Mouse (Mus musculus): ENCODE measurements around the gene Tln1. TPM values are rescaled to one million over a fixed set of nuclear protein-coding genes. Genes with fewer than 3 reads are reported as not detected.
"Not testable (repeated sequence)": the region's sequence is repeated elsewhere in the genome, so short reads cannot be mapped to it uniquely, and the experiment has no call there.

The Tln1 gene
- 66.2 and 69.2 TPM in 2 replicates for polyA plus RNA-seq (2015; fragmentation: Nextera tagmentation; extraction: Ambion mirVana)

DNA sequence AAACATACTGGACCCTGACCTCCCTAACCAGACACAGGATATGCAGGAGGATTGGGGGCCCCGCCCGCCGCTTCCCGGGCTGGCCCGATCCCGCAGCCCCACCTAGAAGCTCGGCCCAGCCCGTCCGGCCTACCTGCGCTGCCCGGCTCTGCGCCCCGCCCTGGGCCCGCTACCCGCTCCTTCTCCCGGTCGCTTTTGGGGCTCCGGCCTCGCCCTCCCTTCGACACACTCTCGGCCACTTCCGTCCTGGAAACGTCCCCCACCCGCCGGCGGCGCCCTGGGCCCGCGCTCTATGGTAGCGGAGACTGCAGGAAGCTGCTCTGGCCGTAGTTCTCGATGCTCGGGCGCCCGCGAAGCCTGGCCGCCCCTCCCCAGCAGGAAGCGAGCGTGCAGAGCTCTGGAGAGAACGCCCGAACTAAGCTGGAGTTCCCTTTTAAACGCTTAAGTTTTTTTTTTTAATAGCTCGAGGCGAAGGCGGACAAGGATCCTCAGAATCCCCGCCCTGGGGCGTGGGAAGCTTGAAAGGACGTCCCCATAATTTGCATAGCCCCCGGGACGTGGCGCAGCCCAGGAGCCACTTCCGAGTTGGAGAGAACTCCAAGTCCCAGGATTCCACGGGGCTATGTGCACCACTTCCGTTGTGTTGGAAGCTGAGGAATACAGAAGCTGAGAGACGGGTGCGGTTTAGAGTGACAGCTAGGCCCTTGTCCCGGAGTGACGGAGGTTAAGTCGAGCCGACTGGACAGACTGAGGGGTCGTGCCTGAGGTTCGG is at the start of gene Tln1, which contains the start of gene Creb3:
Gene Tln1, minus strand, starts transcription at position 695 of the 772 bp plus-strand sequence.
Gene Creb3, plus strand, starts transcription at position 336 of the 772 bp plus-strand sequence.
- Histone ChIP-seq H3K9ac (peak within 1 kb of the TSS; percentile 93), H3K4me2 (peak within 1 kb of the TSS; percentile 87), H3K27ac (replicated peaks) (peak within 1 kb of the TSS; percentile 98), H3K27me3 (no peaks in the 10 kb centered on the region), H3K9me3 (no peaks in the 10 kb centered on the region), H3K4me1 (replicated peaks) (peaks cover 49% of the 10 kb centered on the region), H3K4me3 (peak within 1 kb of the TSS; percentile 88), H3K36me3 (peaks cover 32% of the 10 kb centered on the region)
- peak; percentile 96 for ATAC-seq (ENCODE audit: low FRiP score, low read depth)
- WGBS = under 1% methylated on average over 61 of the region's 62 CpGs

DNA sequence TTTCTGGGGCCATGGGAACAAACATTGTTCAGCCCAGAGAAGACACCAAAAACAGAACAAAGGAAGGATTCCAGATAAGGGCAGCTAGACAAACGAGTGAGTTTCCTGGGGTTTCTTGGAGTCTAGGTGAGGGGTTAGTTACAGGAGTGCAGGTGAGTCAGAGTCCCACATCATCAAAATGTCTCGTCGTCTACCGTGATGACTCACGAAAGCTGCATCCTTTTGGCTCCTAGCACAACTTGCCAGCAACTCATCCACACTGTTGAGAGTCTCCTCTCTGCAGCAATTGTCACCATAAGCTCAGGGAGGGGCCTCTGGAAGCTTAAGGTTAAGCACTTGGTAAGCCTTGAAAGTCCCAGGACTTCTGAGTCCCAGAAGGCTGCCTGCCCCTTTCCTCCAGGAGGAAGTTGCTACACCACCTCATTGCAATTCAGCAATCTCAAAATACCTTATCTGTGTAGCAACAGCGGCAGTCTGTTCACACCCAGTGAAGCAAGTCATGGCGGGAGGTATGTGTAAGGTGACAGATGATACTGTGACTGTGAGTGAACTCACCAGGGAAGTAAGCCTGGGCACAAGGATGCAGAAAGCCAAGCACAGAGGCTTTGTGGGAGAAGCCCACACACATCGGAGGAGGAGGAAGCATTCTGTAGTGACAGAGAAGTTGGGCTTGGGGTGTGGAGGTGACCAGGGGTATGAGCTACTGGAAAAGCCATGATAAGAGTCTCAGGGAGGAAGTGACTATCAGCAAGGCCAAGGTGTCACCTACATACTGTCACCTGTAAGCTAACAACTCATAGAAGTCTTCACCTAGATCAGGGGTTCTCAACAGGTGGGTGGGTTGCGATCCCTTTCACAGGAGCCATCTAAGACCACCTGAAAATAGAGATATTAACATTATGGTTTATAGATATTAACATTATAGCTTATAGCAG is 42.5 kb upstream of the Tln1 start:
- Histone ChIP-seq H3K27ac (replicated peaks) (no peak overlapping the region), H3K4me3 (no peak overlapping the region), H3K36me3 (no peaks in the 10 kb centered on the region), H3K27me3 (no peaks in the 10 kb centered on the region), H3K4me1 (replicated peaks) (no peaks in the 10 kb centered on the region), H3K4me2 (no peak overlapping the region), H3K9me3 (no peaks in the 10 kb centered on the region), H3K9ac (no peak overlapping the region)
- WGBS = 80% methylated on average over 9 of the region's 9 CpGs
- no peak for ATAC-seq (ENCODE audit: low FRiP score, low read depth)

DNA sequence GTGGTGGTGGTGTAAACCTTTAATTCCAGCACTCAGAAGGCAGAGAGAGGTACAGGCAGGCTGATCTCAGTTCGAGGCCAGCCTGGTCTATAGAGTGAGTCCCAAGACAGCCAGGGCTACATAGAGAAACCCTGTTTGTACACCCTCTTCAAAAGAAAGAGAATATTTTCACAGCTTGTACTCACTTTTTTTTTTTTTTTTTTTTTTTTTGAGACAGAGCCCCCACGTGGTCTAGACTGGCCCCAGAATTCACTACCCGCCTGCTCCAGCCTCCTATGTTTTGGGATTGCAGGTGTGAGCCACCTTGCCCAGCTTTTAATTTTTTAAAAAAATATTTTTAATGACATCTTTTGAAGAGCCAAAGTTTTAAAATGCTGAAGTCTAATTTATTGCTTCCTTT is 41.6 kb upstream of the Tln1 start:
- no peak overlapping the region for H3K4me3 ChIP-seq
- 73% methylated on average over 3 of the region's 3 CpGs for WGBS
- no peaks in the 10 kb centered on the region for H3K9me3 ChIP-seq
- no peaks in the 10 kb centered on the region for H3K36me3 ChIP-seq
- H3K27me3 ChIP-seq = no peaks in the 10 kb centered on the region
- H3K9ac ChIP-seq = no peak overlapping the region
- ATAC-seq (ENCODE audit: low FRiP score, low read depth) = no peak
- H3K4me2 ChIP-seq = no peak overlapping the region
- no peaks in the 10 kb centered on the region for H3K4me1 ChIP-seq (replicated peaks)
- no peak overlapping the region for H3K27ac ChIP-seq (replicated peaks)

DNA sequence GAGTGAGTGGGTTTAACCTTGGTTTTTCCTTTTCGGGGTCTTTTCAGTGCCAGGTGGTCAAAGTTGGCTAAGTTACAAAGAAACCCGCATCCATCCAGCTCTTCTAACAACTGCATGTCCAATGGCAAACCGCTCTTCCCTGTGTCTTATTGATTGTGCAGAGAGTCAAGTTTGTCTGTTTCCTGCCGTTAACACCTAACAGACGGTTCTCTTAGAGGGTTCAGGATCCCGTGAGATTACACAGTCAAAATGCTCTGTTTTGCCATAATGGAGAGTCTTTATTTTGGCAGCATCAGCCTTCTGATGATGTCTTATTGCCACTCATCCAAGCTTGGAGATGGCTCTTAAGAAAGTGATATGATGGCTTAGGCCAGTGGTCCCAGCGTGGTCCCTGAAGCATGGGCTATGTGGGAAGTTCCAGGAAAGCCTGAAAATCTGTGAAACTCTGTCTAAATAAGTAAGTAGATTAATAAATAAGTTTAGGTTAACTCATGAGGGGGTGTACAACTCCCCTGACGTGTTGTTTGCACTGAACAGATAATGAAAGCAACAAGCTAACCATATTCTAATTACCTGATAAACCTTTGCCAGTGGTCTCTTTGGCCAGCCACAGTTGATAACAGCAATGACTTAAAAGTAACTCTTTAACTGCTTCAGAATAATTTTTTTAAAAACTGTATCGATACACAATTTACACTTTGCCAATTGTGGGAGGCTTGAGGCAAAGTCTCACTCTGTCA is 37.9 kb upstream of the Tln1 start:
- WGBS = 83% methylated on average over 9 of the region's 9 CpGs
- H3K4me3 ChIP-seq = no peak overlapping the region
- no peaks in the 10 kb centered on the region for H3K36me3 ChIP-seq

DNA sequence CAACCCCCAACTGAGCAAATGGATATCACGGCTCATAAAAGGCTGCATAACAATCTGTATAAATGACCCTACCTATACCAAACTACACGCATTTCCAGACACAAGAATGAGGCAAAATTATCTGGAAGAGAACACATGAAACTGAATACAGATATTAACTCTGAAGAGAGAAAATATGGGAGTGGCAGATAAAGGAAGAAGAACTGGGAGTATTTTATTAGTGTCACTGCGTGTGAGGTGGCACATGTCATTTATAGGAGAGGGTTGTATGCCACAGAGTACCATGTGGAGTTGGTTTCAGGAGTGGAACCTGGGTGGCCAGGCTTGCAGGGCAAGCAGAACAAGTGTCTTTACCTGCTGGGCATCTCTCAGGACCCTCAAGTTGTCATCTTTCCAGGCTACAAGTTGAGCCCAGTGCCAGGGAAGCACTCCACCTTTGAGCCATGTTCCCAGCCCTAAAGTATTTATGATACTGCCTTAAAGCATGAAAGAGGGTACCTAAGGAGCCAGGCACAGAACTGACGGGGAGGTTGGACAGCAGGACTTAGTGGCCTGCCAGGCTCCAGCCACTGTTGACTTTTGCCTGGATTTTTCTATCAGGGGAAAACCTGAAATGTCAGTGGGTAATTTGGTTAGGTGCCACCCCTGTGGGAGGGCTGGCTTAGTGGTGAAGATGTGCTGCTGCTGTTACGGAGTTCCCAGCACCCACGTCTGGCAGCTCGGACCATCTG is 36.3 kb upstream of the Tln1 start:
- Histone ChIP-seq H3K27ac (replicated peaks) (no peak overlapping the region), H3K4me1 (replicated peaks) (no peaks in the 10 kb centered on the region), H3K4me2 (no peak overlapping the region), H3K4me3 (no peak overlapping the region), H3K9ac (no peak overlapping the region), H3K27me3 (no peaks in the 10 kb centered on the region), H3K36me3 (no peaks in the 10 kb centered on the region), H3K9me3 (no peaks in the 10 kb centered on the region)
- 93% methylated on average over 7 of the region's 7 CpGs for WGBS
- no peak for ATAC-seq (ENCODE audit: low FRiP score, low read depth)

More for the DNA sequence above, 37.9 kb upstream of the Tln1 start:
- Histone ChIP-seq H3K9ac (no peak overlapping the region), H3K4me2 (no peak overlapping the region), H3K4me1 (replicated peaks) (no peaks in the 10 kb centered on the region), H3K27ac (replicated peaks) (no peak overlapping the region), H3K9me3 (no peaks in the 10 kb centered on the region), H3K27me3 (no peaks in the 10 kb centered on the region)
- no peak for ATAC-seq (ENCODE audit: low FRiP score, low read depth)

DNA sequence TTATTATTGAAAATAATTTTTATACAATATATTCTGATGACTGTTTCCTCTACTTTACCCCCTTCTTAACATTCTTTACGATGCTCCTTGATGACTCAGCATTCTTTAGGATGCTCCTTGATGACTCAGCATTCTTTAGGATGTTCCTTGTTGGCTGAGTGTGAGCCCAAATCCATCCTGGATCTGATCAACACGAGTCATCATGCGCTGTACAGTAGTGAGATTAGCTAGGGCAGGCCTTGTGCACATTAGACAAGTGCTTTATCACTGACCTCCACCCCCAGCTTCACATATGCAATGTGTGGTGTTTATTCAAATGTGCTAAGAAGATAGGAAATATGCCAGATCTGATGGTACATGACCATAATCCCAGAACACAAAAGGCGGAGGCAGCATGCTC is 35.7 kb upstream of the Tln1 start:
- Histone ChIP-seq H3K27me3 (no peaks in the 10 kb centered on the region), H3K9me3 (no peaks in the 10 kb centered on the region), H3K9ac (no peak overlapping the region), H3K4me1 (replicated peaks) (no peaks in the 10 kb centered on the region), H3K4me2 (no peak overlapping the region), H3K4me3 (no peak overlapping the region), H3K36me3 (no peaks in the 10 kb centered on the region), H3K27ac (replicated peaks) (no peak overlapping the region)
- no peak for ATAC-seq (ENCODE audit: low FRiP score, low read depth)
- WGBS = 85% methylated on average over 4 of the region's 4 CpGs

DNA sequence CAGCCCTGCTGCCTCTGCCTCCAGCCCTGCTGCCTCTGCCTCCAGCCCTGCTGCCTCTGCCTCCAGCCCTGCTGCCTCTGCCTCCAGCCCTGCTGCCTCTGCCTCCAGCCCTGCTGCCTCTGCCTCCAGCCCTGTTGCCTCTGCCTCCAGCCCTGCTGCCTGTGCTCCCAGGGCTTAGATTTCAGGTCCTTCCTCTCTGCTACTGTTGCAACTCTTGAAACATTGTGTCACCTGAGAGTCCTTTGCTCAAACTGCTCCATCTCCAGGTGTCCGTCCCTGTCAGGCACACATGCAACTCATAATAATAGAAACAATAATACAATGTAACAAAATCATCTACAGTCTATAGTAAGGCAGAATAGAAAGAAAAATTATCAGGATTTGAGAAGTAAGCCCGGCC is 34.1 kb upstream of the Tln1 start:
- H3K9ac ChIP-seq; H3K36me3 ChIP-seq; H3K27ac ChIP-seq (replicated peaks); H3K4me2 ChIP-seq; H3K4me1 ChIP-seq (replicated peaks); H3K27me3 ChIP-seq; H3K9me3 ChIP-seq; ATAC-seq (ENCODE audit: low FRiP score, low read depth); H3K4me3 ChIP-seq: not testable (repeated sequence)
- WGBS = 88% methylated on average over 2 of the region's 2 CpGs

DNA sequence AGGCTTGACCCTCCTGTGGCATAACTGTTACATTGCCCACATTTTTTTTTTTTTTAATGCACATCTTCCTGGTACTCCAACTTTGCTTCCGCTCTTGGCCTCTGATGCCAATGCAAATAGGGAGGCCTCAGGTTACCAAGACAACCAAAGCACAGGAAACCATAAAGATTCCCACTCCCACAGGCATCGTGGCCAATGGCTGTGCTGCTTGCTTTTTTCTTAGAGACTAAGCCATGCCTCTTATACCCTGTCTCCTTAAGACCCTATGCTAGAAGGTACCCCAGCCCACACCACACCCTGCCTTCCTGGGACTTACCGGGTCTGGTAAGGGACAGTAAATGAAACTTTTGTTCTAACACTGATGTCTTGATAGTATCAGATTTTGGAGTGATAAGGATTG is 31.0 kb upstream of the Tln1 start:
- Histone ChIP-seq H3K27me3 (no peaks in the 10 kb centered on the region), H3K9me3 (no peaks in the 10 kb centered on the region), H3K36me3 (no peaks in the 10 kb centered on the region), H3K9ac (no peak overlapping the region), H3K4me3 (no peak overlapping the region), H3K27ac (replicated peaks) (no peak overlapping the region), H3K4me2 (no peak overlapping the region), H3K4me1 (replicated peaks) (no peaks in the 10 kb centered on the region)
- WGBS = 71% methylated on average over 3 of the region's 3 CpGs
- ATAC-seq (ENCODE audit: low FRiP score, low read depth) = no peak

DNA sequence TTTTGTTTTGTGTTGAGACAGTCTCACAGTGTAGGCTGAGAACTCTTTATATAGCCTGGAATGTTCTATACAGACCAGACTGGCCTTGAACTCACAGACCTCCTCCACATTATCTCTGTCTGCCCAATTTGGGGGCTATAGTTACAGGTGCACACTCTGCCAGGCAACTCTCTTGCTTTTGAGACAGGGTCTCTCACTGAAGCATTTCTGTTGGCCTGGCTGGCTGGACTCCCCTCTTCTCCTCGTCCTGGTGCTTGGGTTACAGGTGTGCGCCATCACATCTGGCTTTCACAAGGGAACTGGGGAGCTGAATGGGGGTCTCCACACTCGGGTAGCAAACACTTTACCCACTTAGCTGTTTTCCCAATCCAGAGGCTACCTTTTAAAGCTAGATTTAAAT is 29.5 kb upstream of the Tln1 start:
- ATAC-seq (ENCODE audit: low FRiP score, low read depth) = no peak
- H3K4me3 ChIP-seq = no peak overlapping the region
- H3K4me1 ChIP-seq (replicated peaks) = no peaks in the 10 kb centered on the region
- no peaks in the 10 kb centered on the region for H3K9me3 ChIP-seq
- H3K27me3 ChIP-seq = no peaks in the 10 kb centered on the region
- no peak overlapping the region for H3K9ac ChIP-seq
- no peak overlapping the region for H3K4me2 ChIP-seq
- WGBS = 74% methylated on average over 3 of the region's 3 CpGs
- no peak overlapping the region for H3K27ac ChIP-seq (replicated peaks)
- H3K36me3 ChIP-seq = no peaks in the 10 kb centered on the region

DNA sequence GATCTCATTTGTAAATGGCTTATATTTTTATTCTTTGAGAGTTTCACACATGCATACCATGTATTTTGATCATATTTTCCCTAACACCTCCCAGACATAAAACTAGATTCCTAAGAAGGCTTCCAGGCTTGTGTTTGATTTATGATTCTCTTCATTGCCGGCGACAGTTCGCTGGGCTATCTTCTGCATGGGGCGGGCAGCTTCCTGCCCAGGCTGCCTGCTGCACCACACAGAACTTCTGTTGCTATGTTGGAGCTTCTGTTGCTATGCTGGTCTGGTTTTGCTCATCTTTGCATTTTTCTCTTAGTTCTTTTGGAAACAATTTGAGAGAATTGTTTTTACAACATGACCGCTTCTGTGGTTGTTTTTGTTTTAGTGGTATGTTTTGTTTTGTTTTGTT is 29.1 kb upstream of the Tln1 start:
- no peak for ATAC-seq (ENCODE audit: low FRiP score, low read depth)
- Histone ChIP-seq H3K9ac (no peak overlapping the region), H3K4me2 (no peak overlapping the region), H3K27ac (replicated peaks) (no peak overlapping the region), H3K9me3 (no peaks in the 10 kb centered on the region), H3K4me3 (no peak overlapping the region), H3K36me3 (no peaks in the 10 kb centered on the region), H3K4me1 (replicated peaks) (no peaks in the 10 kb centered on the region), H3K27me3 (no peaks in the 10 kb centered on the region)
- WGBS = 90% methylated on average over 5 of the region's 5 CpGs

DNA sequence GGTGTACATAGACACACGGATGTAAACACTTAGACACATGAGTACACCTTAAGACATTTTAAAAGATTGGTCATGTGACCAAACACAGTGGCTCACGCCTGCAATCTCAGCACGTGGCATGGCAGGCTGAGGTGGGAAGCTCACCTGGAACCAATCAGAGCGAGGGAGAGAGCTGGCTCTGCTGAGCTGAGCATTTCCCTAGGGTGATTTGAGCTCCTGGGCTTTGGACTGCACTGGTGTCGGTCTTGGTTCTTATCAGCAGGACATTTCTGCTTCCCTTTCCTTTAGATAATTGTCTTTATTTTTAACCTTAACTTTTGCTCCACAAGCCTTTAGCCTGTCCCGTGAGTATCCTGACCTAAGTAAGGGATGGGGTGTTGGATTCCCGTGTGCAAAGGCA is 25.2 kb upstream of the Tln1 start:
- no peak overlapping the region for H3K4me2 ChIP-seq
- peaks cover 19% of the 10 kb centered on the region for H3K36me3 ChIP-seq
- no peaks in the 10 kb centered on the region for H3K9me3 ChIP-seq
- no peak overlapping the region for H3K9ac ChIP-seq
- H3K27me3 ChIP-seq = no peaks in the 10 kb centered on the region
- ATAC-seq (ENCODE audit: low FRiP score, low read depth) = no peak
- H3K4me1 ChIP-seq (replicated peaks) = no peaks in the 10 kb centered on the region
- H3K4me3 ChIP-seq = no peak overlapping the region
- 62% methylated on average over 7 of the region's 7 CpGs for WGBS
- H3K27ac ChIP-seq (replicated peaks) = no peak overlapping the region

Data from hindbrain, embryonic 15.5 days (tissue).